Mouse (Mus musculus) ES-Bruce4 (cell line): Measurements from ENCODE around the gene Snx29.
"Not testable (repeated sequence)": the region's sequence is repeated elsewhere in the genome, so short reads cannot be mapped to it uniquely, and the experiment has no call there.

ENCODE experiments used
- CTCF ChIP-seq: IDR thresholded peaks from one replicate; pipeline ENCODE4 v1.8.1; 2011; ENCODE audit warnings: low read depth, low read length
- EP300 ChIP-seq: IDR thresholded peaks from 2 replicates; pipeline ENCODE4 v1.6.1; 2011; ENCODE audit warnings: low read depth, low read length; ENCODE audit not compliant: insufficient read depth

DNA sequence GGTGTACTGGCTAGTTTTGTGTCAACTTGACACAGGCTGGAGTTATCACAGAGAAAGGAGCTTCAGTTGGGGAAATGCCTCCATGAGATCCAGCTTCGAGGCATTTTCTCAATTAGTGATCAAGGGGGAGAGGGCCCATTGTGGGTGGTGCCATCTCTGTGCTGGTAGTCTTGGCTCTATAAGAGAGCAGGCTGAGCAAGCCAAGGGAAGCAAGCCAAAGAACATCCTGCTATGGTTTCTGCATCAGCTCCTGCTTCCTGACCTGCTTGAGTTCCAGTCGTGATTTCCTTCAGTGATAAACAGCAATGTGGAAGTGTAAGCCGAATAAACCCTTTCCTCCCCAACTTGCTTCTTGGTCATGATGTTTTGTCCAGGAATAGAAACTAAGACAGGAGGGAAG lies 253.0 kb downstream of the Snx29 start:
- not testable (repeated sequence) for TF ChIP-seq CTCF, EP300
